Mouse (Mus musculus) intestine, embryonic 15.5 days (tissue): ENCODE data around the gene Zscan5b. TPM values are rescaled to one million over a fixed set of nuclear protein-coding genes. Genes with fewer than 3 reads are reported as not detected.
"Not testable (repeated sequence)": the region's sequence is repeated elsewhere in the genome, so short reads cannot be mapped to it uniquely, and the experiment has no call there.

Experiments used
- ATAC-seq: fragments of 200-750 bp; cut with Nextera tagmentation; 2 replicates; pipeline ENCODE4 v1.8.0; 2017; ENCODE audit warnings: moderate TSS enrichment, moderate library complexity
- H3K27ac ChIP-seq: fragments of 300-500 bp; sonication (generic); 2 replicates; pipeline ENCODE4 v1.5.1; 2015; ENCODE audit warnings: mild to moderate bottlenecking, inconsistent platforms
- H3K27me3 ChIP-seq: fragments of 300-500 bp; sonication (generic); replicated peaks from 2 replicates; pipeline ENCODE4 v1.6.1; 2015; ENCODE audit warnings: inconsistent platforms
- H3K36me3 ChIP-seq: fragments of 300-500 bp; sonication (generic); 2 replicates; pipeline ENCODE4 v1.6.1; 2015; ENCODE audit warnings: inconsistent platforms
- H3K4me1 ChIP-seq: fragments of 300-500 bp; sonication (generic); replicated peaks from 2 replicates; pipeline ENCODE4 v1.6.1; 2015; ENCODE audit warnings: inconsistent platforms
- H3K4me2 ChIP-seq: fragments of 300-500 bp; sonication (generic); replicated peaks from 2 replicates; pipeline ENCODE4 v1.6.1; 2015; ENCODE audit warnings: mild to moderate bottlenecking, inconsistent platforms
- H3K4me3 ChIP-seq: fragments of 300-500 bp; sonication (generic); replicated peaks from 2 replicates; pipeline ENCODE4 v1.5.1; 2015; ENCODE audit warnings: inconsistent platforms
- H3K9ac ChIP-seq: fragments of 300-500 bp; sonication (generic); 2 replicates; pipeline ENCODE4 v1.6.1; 2015; ENCODE audit warnings: inconsistent platforms
- H3K9me3 ChIP-seq: fragments of 300-500 bp; sonication (generic); 2 replicates; pipeline ENCODE4 v1.6.1; 2016; ENCODE audit warnings: inconsistent platforms
- WGBS: fragments of 180-500 bp; shearing (Covaris S2); methylation state at CpG from one replicate; pipeline ENCODE4 v1.1.7; 2015; 5-methylcytosine and 5-hydroxymethylcytosine counted together
- polyA plus RNA-seq: library from polyadenylated mRNA; unstranded; fragments of >200 nt; fragmentation: Nextera tagmentation; extraction: Ambion mirVana; gene quantifications from 2 replicates; pipeline ENCODE4 v1.2.1, GENCODE M21; 2015

The Zscan5b gene
- not detected in 2 replicates for polyA plus RNA-seq

DNA sequence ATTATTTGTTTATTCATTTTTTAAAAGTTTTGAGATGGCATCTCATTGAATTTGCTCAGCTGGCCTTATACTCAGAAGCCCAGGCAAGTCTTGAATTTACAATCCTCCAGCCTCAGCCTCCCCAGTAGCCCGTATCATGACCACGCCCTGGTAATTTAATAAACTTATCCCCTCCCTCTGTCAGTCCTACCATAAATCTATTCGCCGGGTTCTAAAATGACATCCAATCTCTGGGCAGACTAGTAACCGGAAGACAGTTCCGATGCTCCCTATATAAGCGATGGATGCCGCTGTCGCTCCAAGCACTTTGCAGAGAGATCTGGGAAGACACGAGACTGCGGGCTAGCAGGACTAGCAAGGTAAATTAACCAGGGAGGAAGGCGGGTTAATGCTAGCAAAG, at the start of gene Zscan5b:
Gene Zscan5b (plus strand): TSS at position 301 of the 400 bp plus-strand sequence.
- Histone ChIP-seq H3K36me3 (no peaks in the 10 kb centered on the region), H3K9me3 (no peaks in the 10 kb centered on the region), H3K4me2 (no peak within 1 kb of the TSS), H3K4me1 (no peaks in the 10 kb centered on the region), H3K9ac (no peak within 1 kb of the TSS), H3K4me3 (no peak within 1 kb of the TSS), H3K27me3 (no peaks in the 10 kb centered on the region), H3K27ac (no peak within 1 kb of the TSS)
- ATAC-seq: no peak
- 93% methylated on average over 12 of the region's 12 CpGs for WGBS

DNA sequence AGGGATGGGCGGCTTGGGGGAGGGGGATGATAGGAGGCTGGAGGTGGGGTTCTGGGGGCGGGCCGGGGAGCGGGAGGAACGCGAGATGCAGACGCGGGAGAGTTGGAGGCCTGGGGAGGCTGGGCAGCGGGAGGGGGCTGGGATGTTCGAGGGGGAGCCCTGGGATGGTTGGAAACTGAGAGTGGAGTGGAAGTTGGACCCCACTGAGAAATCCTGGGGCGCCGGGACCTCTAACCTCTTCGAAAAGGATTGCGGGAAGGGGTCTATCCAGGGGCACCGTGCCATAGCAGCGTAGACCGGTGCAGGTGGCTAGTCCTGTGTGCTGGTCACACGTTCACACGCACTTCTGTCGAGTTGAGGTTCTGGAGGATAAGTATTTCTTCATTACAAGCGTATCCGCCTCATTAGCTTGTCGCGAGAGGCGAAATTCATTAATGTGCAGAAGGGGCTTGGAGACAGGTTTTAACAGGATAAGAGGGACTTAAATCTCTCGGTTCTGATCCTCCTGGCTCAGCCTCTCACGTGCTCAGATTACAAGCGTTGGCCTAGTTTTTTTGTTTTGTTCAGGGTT, 49.3 kb upstream of the Zscan5b start:
- 0 out of 2 replicates have a peak, but pooled peaks cover 2% of the 10 kb centered on the region for H3K36me3 ChIP-seq
- no peaks in the 10 kb centered on the region for H3K9me3 ChIP-seq
- peak; percentile 38 for ATAC-seq
- H3K9ac ChIP-seq: peak overlapping the region; percentile 79
- under 1% methylated on average over 20 of the region's 28 CpGs for WGBS
- H3K4me2 ChIP-seq: peak overlapping the region; percentile 71
- H3K27me3 ChIP-seq: no peaks in the 10 kb centered on the region
- H3K27ac ChIP-seq: peak overlapping the region; percentile 70; the same call in 1 of the 2 replicates
- H3K4me1 ChIP-seq: peaks cover 11% of the 10 kb centered on the region
- H3K4me3 ChIP-seq: peak overlapping the region; percentile 65

DNA sequence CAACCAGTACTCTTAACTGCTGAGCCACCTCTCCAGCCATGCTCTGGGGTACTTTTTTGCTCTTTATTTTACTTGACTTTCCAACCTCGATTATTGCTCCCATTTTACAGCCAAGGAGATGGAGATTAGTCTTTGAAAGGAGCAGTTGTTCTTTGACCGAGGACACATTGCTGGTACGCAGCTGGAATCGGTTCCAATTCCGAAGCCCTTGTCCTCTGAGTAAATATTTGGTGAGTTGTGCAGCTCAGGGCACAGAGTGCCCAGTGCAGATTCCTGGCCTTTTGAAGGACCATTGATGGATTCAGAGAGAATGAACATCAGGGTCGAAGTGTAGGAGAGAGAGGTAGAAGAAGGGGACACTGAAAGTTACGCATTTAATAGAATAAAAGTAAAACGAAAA, 48.2 kb upstream of the Zscan5b start:
- Histone ChIP-seq H3K27ac (no peak overlapping the region), H3K9ac (no peak overlapping the region), H3K4me1 (peaks cover 11% of the 10 kb centered on the region), H3K4me3 (no peak overlapping the region), H3K4me2 (no peak overlapping the region; the same call in 1 of the 2 replicates), H3K36me3 (0 out of 2 replicates have a peak, but pooled peaks cover 2% of the 10 kb centered on the region), H3K9me3 (no peaks in the 10 kb centered on the region), H3K27me3 (no peaks in the 10 kb centered on the region)
- 73% methylated on average over 8 of the region's 8 CpGs for WGBS
- ATAC-seq: no peak

DNA sequence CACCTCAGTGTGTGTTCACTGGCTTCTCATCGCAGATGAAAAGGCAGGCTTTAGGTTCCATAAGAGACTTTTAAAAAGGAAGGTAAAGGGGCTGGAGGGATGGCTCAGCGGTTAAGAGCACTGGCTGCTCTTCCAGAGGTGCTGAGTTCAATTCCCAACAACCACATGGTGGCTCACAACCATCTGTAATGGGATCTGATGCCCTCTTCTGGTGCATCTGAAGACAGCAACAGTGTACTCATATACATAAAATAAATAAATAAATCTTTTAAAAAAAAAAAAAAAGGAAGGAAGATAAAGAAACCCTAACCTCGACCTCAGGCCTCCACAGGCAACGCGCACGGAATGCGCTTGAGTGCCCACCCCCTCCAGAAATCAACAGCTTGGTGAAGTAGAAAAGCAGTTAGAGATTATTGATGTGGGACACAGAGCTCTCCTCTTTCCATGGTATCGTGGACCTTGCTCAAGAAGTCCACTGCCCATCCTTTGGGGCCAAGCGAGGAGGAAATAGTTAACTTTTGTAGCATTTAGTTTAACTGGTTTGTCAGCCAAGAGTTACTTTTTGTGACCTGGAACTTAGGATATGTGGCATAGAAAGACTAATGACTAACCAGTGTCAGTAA, 47.6 kb upstream of the Zscan5b start:
- H3K4me2 ChIP-seq, H3K27ac ChIP-seq, H3K4me3 ChIP-seq, H3K9me3 ChIP-seq, H3K36me3 ChIP-seq, H3K27me3 ChIP-seq, H3K9ac ChIP-seq, ATAC-seq: not testable (repeated sequence)
- H3K4me1 ChIP-seq: peaks cover 11% of the 10 kb centered on the region
- WGBS: 79% methylated on average over 9 of the region's 9 CpGs

DNA sequence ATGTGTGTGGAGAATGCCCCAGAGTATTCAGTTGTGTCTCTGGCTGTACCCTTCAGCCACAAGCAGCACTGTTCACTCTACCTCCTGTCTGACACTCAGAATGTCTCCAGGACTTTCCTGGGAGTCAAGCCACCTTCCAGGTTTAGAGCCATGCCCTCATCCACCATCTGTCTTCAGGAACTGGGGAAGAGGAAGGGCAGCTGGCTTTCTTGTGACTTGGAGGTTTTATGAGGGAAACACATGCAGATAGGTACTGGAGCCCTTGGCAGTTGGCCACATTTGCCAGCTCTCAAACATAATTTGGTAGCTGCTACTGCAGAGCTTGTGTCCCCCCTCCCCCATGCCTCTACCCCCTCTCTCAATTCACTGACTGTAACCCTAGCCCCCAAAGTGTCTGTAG, 43.1 kb upstream of the Zscan5b start:
- H3K9me3 ChIP-seq: no peaks in the 10 kb centered on the region
- no peak overlapping the region for H3K4me3 ChIP-seq
- ATAC-seq: no peak
- H3K27ac ChIP-seq: no peak overlapping the region
- no peak overlapping the region for H3K9ac ChIP-seq
- H3K4me2 ChIP-seq: no peak overlapping the region
- H3K36me3 ChIP-seq: peaks cover 6% of the 10 kb centered on the region
- H3K4me1 ChIP-seq: 0 out of 2 replicates have a peak, but pooled peaks cover 3% of the 10 kb centered on the region
- no peaks in the 10 kb centered on the region for H3K27me3 ChIP-seq

DNA sequence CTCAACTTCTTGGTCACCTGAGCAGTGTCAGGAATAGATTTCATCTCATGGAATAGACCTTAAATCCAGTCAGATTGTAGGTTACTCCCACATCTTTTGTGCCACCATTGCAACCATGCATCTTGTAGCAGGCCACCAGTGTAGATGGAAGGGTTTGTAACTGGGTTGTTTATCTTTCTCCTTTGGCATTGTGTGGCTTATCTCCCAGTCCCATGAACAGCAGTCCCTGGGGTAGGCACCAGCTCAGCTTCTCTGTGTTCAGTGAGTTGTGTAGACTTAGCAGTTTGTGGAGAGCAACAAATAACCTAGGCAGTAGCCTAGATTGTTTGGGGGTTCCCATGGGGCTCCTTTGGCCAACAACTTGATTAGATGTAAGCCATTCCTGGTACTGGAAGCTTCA, 39.2 kb upstream of the Zscan5b start:
- H3K4me3 ChIP-seq: no peak overlapping the region
- H3K27me3 ChIP-seq: no peaks in the 10 kb centered on the region
- H3K9me3 ChIP-seq: no peaks in the 10 kb centered on the region
- no peak overlapping the region for H3K27ac ChIP-seq
- H3K36me3 ChIP-seq: peaks cover 23% of the 10 kb centered on the region
- no peaks in the 10 kb centered on the region for H3K4me1 ChIP-seq
- ATAC-seq: no peak
- H3K4me2 ChIP-seq: no peak overlapping the region
- H3K9ac ChIP-seq: no peak overlapping the region

DNA sequence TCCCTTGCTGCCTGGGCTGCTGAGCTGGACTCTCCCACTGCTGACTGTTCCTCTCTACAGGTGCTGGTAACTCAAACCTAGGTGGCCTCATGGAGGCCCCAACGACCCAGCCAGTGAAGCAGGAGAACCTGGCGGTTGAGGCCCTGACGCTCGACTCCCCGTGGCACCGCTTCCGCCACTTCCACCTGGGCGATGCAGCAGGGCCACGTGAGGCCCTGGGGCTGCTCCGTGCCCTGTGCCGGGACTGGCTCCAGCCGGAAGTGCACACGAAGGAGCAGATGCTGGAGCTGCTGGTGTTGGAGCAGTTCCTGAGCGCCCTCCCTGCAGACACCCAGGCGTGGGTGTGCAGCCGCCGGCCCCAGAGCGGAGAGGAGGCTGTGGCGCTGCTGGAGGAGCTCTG, 38.3 kb upstream of the Zscan5b start:
- no peaks in the 10 kb centered on the region for H3K27me3 ChIP-seq
- H3K4me3 ChIP-seq: no peak overlapping the region
- H3K27ac ChIP-seq: no peak overlapping the region
- peaks cover 29% of the 10 kb centered on the region for H3K36me3 ChIP-seq
- H3K4me2 ChIP-seq: no peak overlapping the region
- ATAC-seq: no peak
- H3K4me1 ChIP-seq: no peaks in the 10 kb centered on the region
- H3K9ac ChIP-seq: no peak overlapping the region
- 93% methylated on average over 19 of the region's 19 CpGs for WGBS
- H3K9me3 ChIP-seq: no peaks in the 10 kb centered on the region

DNA sequence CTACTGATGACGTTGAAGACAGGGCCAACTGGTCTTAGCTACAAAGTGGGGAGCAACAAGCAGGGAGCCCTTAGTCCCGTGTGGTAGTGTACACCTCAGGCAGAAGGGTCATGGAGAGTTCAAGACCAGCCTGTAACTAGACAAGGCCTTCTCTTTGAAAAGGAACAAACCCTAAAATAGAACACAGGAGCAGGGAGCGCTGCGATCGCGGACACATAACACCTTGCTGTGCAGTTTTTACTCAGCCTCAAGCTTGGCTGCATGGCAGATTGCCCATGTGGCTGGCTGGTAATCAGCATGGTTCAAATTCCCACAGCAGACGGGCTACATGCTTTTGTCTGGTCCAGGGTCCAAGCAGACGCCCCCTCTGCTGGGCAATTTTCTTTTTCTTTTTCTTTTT, 37.6 kb upstream of the Zscan5b start:
- no peaks in the 10 kb centered on the region for H3K27me3 ChIP-seq
- 91% methylated on average over 8 of the region's 8 CpGs for WGBS
- H3K9me3 ChIP-seq: no peaks in the 10 kb centered on the region
- no peaks in the 10 kb centered on the region for H3K4me1 ChIP-seq
- no peak overlapping the region for H3K4me3 ChIP-seq
- H3K9ac ChIP-seq: no peak overlapping the region
- no peak for ATAC-seq
- H3K4me2 ChIP-seq: no peak overlapping the region
- peaks cover 35% of the 10 kb centered on the region for H3K36me3 ChIP-seq
- H3K27ac ChIP-seq: no peak overlapping the region

DNA sequence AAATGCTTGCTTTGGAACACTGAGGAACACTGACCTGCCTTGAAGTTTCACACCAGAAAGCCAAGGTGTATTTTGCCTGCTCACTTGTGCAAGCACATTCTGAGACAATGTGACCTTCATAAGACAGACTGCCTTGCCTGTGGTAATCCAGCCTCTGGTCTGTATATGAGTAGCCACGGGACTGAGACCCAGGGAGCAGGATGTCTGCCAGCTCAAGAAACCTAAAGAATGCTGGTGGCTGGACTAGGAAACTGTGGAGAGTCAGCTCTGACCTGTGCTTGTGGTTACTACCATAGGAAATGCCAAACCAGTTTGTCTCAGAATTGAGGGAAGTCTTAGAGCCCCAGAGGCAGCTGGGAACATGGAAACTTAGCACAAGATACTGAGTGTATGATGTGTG, 36.7 kb upstream of the Zscan5b start:
- 93% methylated on average over 1 of the region's 1 CpGs for WGBS
- H3K27ac ChIP-seq: no peak overlapping the region
- H3K36me3 ChIP-seq: peaks cover 41% of the 10 kb centered on the region
- H3K9ac ChIP-seq: no peak overlapping the region
- H3K27me3 ChIP-seq: no peaks in the 10 kb centered on the region
- H3K4me1 ChIP-seq: no peaks in the 10 kb centered on the region
- no peak for ATAC-seq
- H3K4me3 ChIP-seq: no peak overlapping the region
- H3K9me3 ChIP-seq: no peaks in the 10 kb centered on the region
- no peak overlapping the region for H3K4me2 ChIP-seq

DNA sequence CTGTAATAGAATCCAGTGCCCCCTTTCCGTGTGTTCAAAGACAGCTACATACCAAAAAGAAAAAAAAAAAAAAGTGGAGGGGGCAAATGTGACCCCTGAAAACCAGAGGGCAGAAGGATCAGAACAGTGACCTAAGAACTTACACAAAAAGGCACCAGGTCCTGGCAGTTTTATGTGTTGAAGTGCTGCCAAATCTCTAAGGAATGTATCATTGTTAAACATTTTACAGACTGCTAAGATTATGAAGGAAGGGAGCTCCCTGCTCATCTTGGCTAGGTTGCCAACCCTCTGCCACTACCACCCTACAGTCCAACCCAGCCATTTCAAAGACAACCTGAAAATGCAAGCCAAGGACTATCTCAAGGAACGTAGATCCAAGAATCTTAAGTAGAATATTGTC, 35.9 kb upstream of the Zscan5b start:
- WGBS: 95% methylated on average over 2 of the region's 2 CpGs

DNA sequence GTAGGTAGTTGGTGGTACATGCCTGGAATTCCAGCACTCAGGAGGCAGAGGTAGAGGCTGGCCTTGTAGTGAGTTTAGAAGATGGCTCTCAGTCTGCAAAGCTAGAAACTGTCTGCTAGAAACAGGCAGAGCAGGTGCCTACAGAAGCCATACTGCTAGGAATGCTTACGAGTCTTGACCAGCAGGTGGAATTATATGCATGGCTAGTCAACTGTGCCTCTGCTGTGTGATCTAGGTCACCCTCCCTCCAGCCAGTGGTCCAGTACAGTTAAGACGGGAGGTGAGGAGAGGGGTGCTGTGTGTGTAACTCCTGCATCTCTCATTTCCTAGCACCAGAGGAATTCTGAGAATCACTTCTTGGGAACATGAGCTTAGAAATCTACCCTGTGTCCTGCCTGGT, 35.3 kb upstream of the Zscan5b start:
- Histone ChIP-seq H3K36me3 (peaks cover 41% of the 10 kb centered on the region), H3K4me3 (no peak overlapping the region)

More for the DNA sequence above, 35.9 kb upstream of the Zscan5b start:
- H3K27me3 ChIP-seq: no peaks in the 10 kb centered on the region
- H3K9ac ChIP-seq: no peak overlapping the region
- peaks cover 41% of the 10 kb centered on the region for H3K36me3 ChIP-seq
- no peak for ATAC-seq
- H3K4me1 ChIP-seq: no peaks in the 10 kb centered on the region
- H3K9me3 ChIP-seq: no peaks in the 10 kb centered on the region
- H3K27ac ChIP-seq: no peak overlapping the region
- H3K4me2 ChIP-seq: no peak overlapping the region
- no peak overlapping the region for H3K4me3 ChIP-seq

DNA sequence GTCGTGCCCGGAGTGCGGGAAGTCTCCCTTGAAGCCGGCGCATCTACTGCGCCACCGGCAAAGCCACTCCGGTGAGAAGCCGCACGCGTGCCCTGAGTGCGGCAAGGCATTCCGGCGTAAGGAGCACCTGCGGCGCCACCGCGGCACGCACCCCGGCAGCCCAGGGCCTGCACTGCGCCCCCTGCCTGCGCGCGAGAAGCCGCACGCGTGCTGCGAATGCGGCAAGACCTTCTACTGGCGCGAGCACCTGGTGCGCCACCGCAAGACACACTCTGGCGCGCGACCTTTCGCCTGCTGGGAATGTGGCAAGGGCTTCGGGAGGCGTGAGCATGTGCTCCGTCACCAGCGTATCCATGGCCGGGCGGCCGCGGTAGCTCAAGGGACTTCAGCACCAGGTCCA, 32.5 kb upstream of the Zscan5b start:
- Histone ChIP-seq H3K4me2 (no peak overlapping the region), H3K27me3 (no peaks in the 10 kb centered on the region), H3K36me3 (peaks cover 35% of the 10 kb centered on the region), H3K9me3 (no peaks in the 10 kb centered on the region), H3K9ac (no peak overlapping the region), H3K27ac (no peak overlapping the region), H3K4me3 (no peak overlapping the region), H3K4me1 (no peaks in the 10 kb centered on the region)
- peak; percentile 26; the same call in 1 of the 2 replicates for ATAC-seq
- WGBS: 44% methylated on average over 45 of the region's 45 CpGs

More for the DNA sequence above, 35.3 kb upstream of the Zscan5b start:
- no peak for ATAC-seq
- WGBS: 90% methylated on average over 2 of the region's 2 CpGs
- Histone ChIP-seq H3K4me1 (no peaks in the 10 kb centered on the region), H3K27me3 (no peaks in the 10 kb centered on the region), H3K9ac (no peak overlapping the region), H3K27ac (no peak overlapping the region), H3K9me3 (no peaks in the 10 kb centered on the region), H3K4me2 (no peak overlapping the region)

DNA sequence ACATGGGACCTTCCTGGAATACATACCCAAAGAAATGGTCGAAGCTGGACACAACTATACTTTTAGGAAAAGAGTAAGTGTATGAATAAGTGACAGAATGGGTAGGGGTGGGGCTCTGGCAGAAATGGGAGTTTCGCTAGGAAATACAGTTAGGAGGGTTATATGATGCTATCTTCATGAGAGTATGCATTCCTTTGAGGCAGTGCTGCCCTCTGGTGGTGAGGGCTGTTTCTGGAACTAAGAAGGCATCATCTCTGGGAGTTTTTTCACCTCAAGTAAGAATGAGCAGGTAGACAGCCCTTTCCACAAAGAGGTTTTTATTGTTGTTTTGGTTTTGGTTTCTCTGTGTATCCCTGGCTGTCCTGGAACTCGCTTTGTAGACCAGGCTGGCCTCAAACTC, 30.7 kb upstream of the Zscan5b start:
- Histone ChIP-seq H3K4me2 (no peak overlapping the region), H3K27ac (no peak overlapping the region), H3K9ac (no peak overlapping the region), H3K4me3 (no peak overlapping the region), H3K27me3 (no peaks in the 10 kb centered on the region), H3K36me3 (peaks cover 25% of the 10 kb centered on the region), H3K9me3 (no peaks in the 10 kb centered on the region), H3K4me1 (no peaks in the 10 kb centered on the region)
- WGBS: 46% methylated on average over 3 of the region's 3 CpGs
- peak; percentile 13; the same call in 1 of the 2 replicates for ATAC-seq
